Mouse (Mus musculus) forebrain, postnatal 0 days (tissue): Measurements from ENCODE around the gene Gnmt. TPM values are rescaled to one million over a fixed set of nuclear protein-coding genes. Genes with fewer than 3 reads are reported as not detected.
A peak's percentile ranks its signal among the peaks of the same experiment; 100 is the strongest.

Experiments
- ATAC-seq: fragments of 200-750 bp; cut with Nextera tagmentation; 2 replicates; pipeline ENCODE4 v1.8.0; 2017; ENCODE audit warnings: mild to moderate bottlenecking, moderate library complexity
- DNase-seq: peaks from one replicate; pipeline ENCODE4 v3.0.0-alpha.2; 2015
- H3K27ac ChIP-seq: fragments of 300-500 bp; sonication (generic); 2 replicates; pipeline ENCODE4 v1.5.1; 2014; ENCODE audit warnings: low read depth, mild to moderate bottlenecking, antibody characterized with exemption, low read length, moderate library complexity, mixed read lengths
- H3K27me3 ChIP-seq: fragments of 300-500 bp; sonication (generic); 2 replicates; pipeline ENCODE4 v1.6.1; 2014; ENCODE audit warnings: mild to moderate bottlenecking, low read length, mixed read lengths; ENCODE audit not compliant: insufficient read depth
- H3K36me3 ChIP-seq: fragments of 300-500 bp; sonication (generic); 2 replicates; pipeline ENCODE4 v1.6.1; 2014; ENCODE audit warnings: mild to moderate bottlenecking, moderate library complexity; ENCODE audit not compliant: insufficient read depth
- H3K4me1 ChIP-seq: fragments of 300-500 bp; sonication (generic); 2 replicates; pipeline ENCODE4 v1.6.1; 2014; ENCODE audit warnings: antibody characterized with exemption; ENCODE audit not compliant: insufficient read depth
- H3K4me2 ChIP-seq: fragments of 300-500 bp; sonication (generic); 2 replicates; pipeline ENCODE4 v1.6.1; 2014; ENCODE audit warnings: low read depth, mild to moderate bottlenecking, moderate library complexity
- H3K4me3 ChIP-seq: fragments of 300-500 bp; sonication (generic); 2 replicates; pipeline ENCODE4 v1.5.1; 2014; ENCODE audit warnings: low read depth, low read length, mixed read lengths
- H3K9ac ChIP-seq: fragments of 300-500 bp; sonication (generic); 2 replicates; pipeline ENCODE4 v1.6.1; 2014; ENCODE audit warnings: mild to moderate bottlenecking
- H3K9me3 ChIP-seq: fragments of 300-500 bp; sonication (generic); 2 replicates; pipeline ENCODE4 v1.6.1; 2016; ENCODE audit warnings: low read length
- CTCF ChIP-seq: sonication (generic); IDR thresholded peaks from 2 replicates; pipeline ENCODE4 v1.5.1; 2016; ENCODE audit warnings: antibody characterized with exemption, control low read depth, low read depth
- WGBS: fragments of 180-500 bp; shearing (Covaris S2); extraction: QIAGEN DNeasy Blood & Tissue Kit; methylation state at CpG from one replicate; pipeline ENCODE4 v1.1.7; 2014; 5-methylcytosine and 5-hydroxymethylcytosine counted together
- polyA plus RNA-seq: library from polyadenylated mRNA; unstranded; fragments of >200 nt; fragmentation: Nextera tagmentation; extraction: Ambion mirVana; gene quantifications from 2 replicates; pipeline ENCODE4 v1.2.1, GENCODE M21; 2015
- total RNA-seq: library from RNA; depleted of rRNA; stranded (reverse); fragments of >200 nt; gene quantifications from 2 replicates; pipeline ENCODE4 v1.2.3, GENCODE M21; 2014

Gene Gnmt
- total and polyA plus RNA-seq, 2 experiments from 2014 or later = 1.4 TPM; not detected in 1

GRCm38 (mm10) chr17:46728496-46728895 lies 472 bp downstream of the Gnmt start:
- Histone ChIP-seq H3K4me1 (no peaks in the 10 kb centered on the region), H3K9me3 (no peaks in the 10 kb centered on the region), H3K27ac (no peak overlapping the region), H3K4me3 (no peak overlapping the region), H3K36me3 (peaks cover 15% of the 10 kb centered on the region), H3K27me3 (0 out of 2 replicates have a peak, but pooled peaks cover 3% of the 10 kb centered on the region), H3K9ac (no peak overlapping the region), H3K4me2 (no peak overlapping the region)
- ATAC-seq = no peak
- no peak for DNase-seq
- WGBS = 58% methylated on average over 11 of the region's 11 CpGs
- TF ChIP-seq CTCF = no peak

DNA sequence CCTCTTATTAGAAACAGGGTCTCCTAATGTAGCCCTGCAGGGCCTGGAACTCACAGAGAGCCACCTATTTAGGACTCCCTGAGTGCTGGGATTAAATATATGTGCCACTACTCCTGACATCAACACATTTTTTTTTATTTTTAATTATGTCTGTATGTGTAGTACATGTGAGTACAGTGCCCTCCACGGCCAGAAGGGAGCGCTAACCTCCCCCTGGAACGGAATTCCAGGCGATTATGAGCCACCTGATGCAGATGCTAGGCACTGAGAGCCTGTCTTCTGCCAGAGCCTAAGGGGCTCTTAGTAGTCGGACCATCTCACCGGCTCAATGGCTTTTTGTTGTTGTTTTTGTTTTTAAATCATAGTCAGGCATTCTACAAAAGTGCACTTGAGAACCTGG lies 947 bp downstream of the Gnmt start:
- ATAC-seq = no peak; the same call in 1 of the 2 replicates
- Histone ChIP-seq H3K4me3 (no peak overlapping the region), H3K9me3 (no peaks in the 10 kb centered on the region), H3K36me3 (peaks cover 18% of the 10 kb centered on the region), H3K4me1 (no peaks in the 10 kb centered on the region), H3K4me2 (no peak overlapping the region), H3K27ac (no peak overlapping the region), H3K27me3 (0 out of 2 replicates have a peak, but pooled peaks cover 3% of the 10 kb centered on the region), H3K9ac (no peak overlapping the region)
- 44% methylated on average over 6 of the region's 6 CpGs for WGBS
- TF ChIP-seq CTCF = peak; percentile 37
- no peak for DNase-seq

DNA sequence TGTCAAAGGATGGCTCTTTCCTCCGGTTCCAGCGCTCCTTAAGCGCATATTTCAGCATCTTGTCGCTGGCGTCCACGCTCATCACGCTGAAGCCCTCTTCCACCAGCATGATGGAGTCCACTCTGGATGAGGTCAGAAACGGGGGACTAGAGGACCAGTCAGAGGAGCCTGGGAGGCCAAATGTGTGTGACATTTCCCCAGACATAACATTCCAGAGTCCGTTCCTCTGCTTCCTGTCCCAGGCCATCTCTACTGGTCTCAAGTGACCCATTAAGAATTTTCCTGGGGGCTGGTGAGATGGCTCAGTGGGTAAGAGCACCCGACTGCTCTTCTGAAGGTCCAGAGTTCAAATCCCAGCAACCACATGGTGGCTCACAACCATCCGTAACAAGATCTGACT lies 1.7 kb downstream of the Gnmt start:
- Histone ChIP-seq H3K9ac (no peak overlapping the region), H3K9me3 (no peaks in the 10 kb centered on the region), H3K4me1 (no peaks in the 10 kb centered on the region), H3K4me2 (no peak overlapping the region), H3K27me3 (0 out of 2 replicates have a peak, but pooled peaks cover 3% of the 10 kb centered on the region), H3K36me3 (peaks cover 18% of the 10 kb centered on the region), H3K4me3 (no peak overlapping the region), H3K27ac (no peak overlapping the region)
- no peak for TF ChIP-seq CTCF
- ATAC-seq (no peak), DNase-seq (no peak)
- WGBS = 92% methylated on average over 11 of the region's 11 CpGs

DNA sequence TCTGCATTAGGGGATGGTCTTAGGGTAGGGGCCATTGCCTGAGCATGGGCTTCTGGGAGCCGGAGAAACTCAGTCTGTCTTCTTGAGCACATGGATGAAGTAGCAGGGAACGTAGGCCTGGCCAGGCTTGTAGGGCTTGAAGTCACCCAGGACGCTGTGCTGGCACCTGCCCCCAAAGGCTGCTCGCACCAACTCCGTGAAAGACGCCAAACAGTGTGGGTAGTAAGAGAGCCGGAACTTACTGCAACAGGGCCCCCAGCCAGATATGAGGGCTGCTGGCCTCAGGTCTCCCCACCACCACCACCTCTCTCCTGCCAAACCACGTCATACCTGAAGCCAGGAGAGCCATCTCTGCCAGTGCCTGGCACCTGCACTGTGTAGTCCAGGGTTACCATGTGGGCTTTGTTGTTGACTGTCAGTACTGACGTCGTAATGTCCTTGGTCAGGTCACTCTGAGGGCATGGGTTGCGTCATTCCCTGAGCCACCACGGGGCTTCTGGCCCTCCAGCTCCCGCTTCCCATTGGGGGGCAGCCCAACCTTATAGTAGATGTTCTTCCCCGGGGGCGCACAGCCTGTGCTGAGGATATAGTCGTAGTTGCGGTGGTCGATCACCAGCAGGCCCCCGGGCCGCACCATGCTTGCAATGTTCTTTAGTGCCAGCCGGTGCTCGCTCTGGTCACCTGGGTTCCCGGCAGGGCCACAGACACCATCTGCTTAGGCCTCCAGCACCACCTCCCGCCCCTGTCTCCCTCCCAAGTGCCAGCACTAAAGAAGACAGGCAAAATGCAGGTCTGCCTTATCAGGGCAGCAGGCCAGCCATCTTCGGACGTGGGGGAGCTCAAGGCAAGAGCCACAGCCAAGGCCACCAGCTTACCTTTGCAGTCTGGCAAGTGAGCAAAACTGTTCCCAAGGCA lies 3.0 kb downstream of the Gnmt start:
- Histone ChIP-seq H3K4me3 (no peak overlapping the region), H3K4me2 (no peak overlapping the region), H3K9me3 (no peaks in the 10 kb centered on the region), H3K9ac (no peak overlapping the region), H3K27ac (no peak overlapping the region), H3K4me1 (no peaks in the 10 kb centered on the region), H3K27me3 (0 out of 2 replicates have a peak, but pooled peaks cover 3% of the 10 kb centered on the region), H3K36me3 (peaks cover 24% of the 10 kb centered on the region)
- DNase-seq (no peak), ATAC-seq (no peak)
- TF ChIP-seq CTCF = no peak
- WGBS = 91% methylated on average over 26 of the region's 26 CpGs

GRCm38 (mm10) chr17:46725273-46725672 lies 3.7 kb downstream of the Gnmt start:
- DNase-seq (peak; percentile 50), ATAC-seq (peak; percentile 64; the same call in 1 of the 2 replicates)
- Histone ChIP-seq H3K9me3 (no peaks in the 10 kb centered on the region), H3K27me3 (0 out of 2 replicates have a peak, but pooled peaks cover 3% of the 10 kb centered on the region), H3K4me3 (no peak overlapping the region), H3K27ac (no peak overlapping the region), H3K4me2 (no peak overlapping the region), H3K4me1 (no peaks in the 10 kb centered on the region), H3K36me3 (peaks cover 24% of the 10 kb centered on the region), H3K9ac (no peak overlapping the region)
- TF ChIP-seq CTCF = peak; percentile 69
- 47% methylated on average over 9 of the region's 9 CpGs for WGBS

- Histone ChIP-seq H3K9ac (no peak overlapping the region), H3K27ac (no peak overlapping the region), H3K36me3 (peaks cover 24% of the 10 kb centered on the region), H3K4me1 (no peaks in the 10 kb centered on the region), H3K27me3 (0 out of 2 replicates have a peak, but pooled peaks cover 3% of the 10 kb centered on the region), H3K4me2 (no peak overlapping the region), H3K4me3 (no peak overlapping the region), H3K9me3 (no peaks in the 10 kb centered on the region)
- WGBS = 84% methylated on average over 20 of the region's 20 CpGs
- ATAC-seq (no peak), DNase-seq (no peak)
- TF ChIP-seq CTCF = no peak
Observed at GRCm38 (mm10) chr17:46724477-46725084, 4.4 kb downstream of the Gnmt start.

DNA sequence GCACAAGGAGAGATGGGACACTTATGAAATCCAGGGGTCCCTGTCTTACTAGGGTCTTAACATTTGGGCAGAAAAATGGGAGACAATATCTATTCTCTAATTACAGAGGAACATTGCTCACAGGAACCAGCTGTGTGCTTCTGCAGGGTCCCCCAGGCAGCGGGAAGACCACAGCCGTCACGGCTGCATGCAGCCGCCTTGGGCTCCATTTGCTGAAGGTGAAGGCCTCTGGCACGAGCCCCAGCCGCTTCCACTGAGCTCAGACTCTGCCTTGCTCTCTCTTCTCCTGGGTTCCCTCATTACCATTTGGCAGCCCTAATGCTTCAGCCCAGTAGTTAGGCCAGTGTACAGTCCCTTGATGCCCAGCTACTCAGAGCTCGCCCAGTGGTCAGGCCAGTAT lies 7.9 kb downstream of the Gnmt start:
- Histone ChIP-seq H3K9me3 (no peaks in the 10 kb centered on the region), H3K36me3 (peaks cover 24% of the 10 kb centered on the region), H3K27ac (no peak overlapping the region), H3K27me3 (no peaks in the 10 kb centered on the region), H3K9ac (no peak overlapping the region), H3K4me2 (no peak overlapping the region), H3K4me1 (no peaks in the 10 kb centered on the region), H3K4me3 (no peak overlapping the region)
- WGBS = 86% methylated on average over 7 of the region's 7 CpGs
- TF ChIP-seq CTCF = no peak
- ATAC-seq (no peak), DNase-seq (no peak)
